Mouse (Mus musculus) mouse embryonic stem cell (cell line): ENCODE data around the gene Chd2.
"Not testable (repeated sequence)": the region's sequence is repeated elsewhere in the genome, so short reads cannot be mapped to it uniquely, and the experiment has no call there.

Source experiments
- in situ Hi-C, 2 experiments: fragments of 300-500 bp; cut with MboI; formaldehyde crosslinking; loops; 1 replicate in 1 of 2; 3 replicates in 1 of 2; pipeline ENCODE4 v1.14.3; 2019 to 2020; ENCODE audit warnings: low sequenced_read_pairs in 2 of 2, low pct_unique_long_range_greater_than_20kb in 1 of 2, mixed read lengths in 1 of 2; ENCODE audit not compliant: unreplicated experiment in 1 of 2

The Chd2 gene

GRCm38 (mm10) chr7:73531506-73532093 lies 10.0 kb downstream of the Chd2 start:
- in situ Hi-C loops = no loop called here

- in situ Hi-C loops = no loop called here
Measured at GRCm38 (mm10) chr7:73530846-73531245, 10.8 kb downstream of the Chd2 start.

GRCm38 (mm10) chr7:73530164-73530563 lies 11.5 kb downstream of the Chd2 start:
- in situ Hi-C loops = no loop called here

GRCm38 (mm10) chr7:73529261-73529660 lies 12.4 kb downstream of the Chd2 start:
- in situ Hi-C loops = loop anchor here in 1 of 2 experiments (5.0 kb wide), 1 partner anchor 93 kb away; no protein-coding TSS in a partner anchor

GRCm38 (mm10) chr7:73528377-73528894 lies 13.2 kb downstream of the Chd2 start:
- in situ Hi-C loops = loop anchor here in 1 of 2 experiments (5.0 kb wide), 1 partner anchor 94 kb away; no protein-coding TSS in a partner anchor

- in situ Hi-C loops = loop anchor here in 1 of 2 experiments (5.0 kb wide), 1 partner anchor 95 kb away; no protein-coding TSS in a partner anchor
Measured at GRCm38 (mm10) chr7:73527225-73527624, 14.4 kb downstream of the Chd2 start.

- in situ Hi-C loops = no loop called here
Measured at GRCm38 (mm10) chr7:73524454-73524952, 17.1 kb downstream of the Chd2 start.

GRCm38 (mm10) chr7:73523608-73524259 lies 17.9 kb downstream of the Chd2 start:
- in situ Hi-C loops = no loop called here

- in situ Hi-C loops = no loop called here
Measured at GRCm38 (mm10) chr7:73523183-73523582, 18.4 kb downstream of the Chd2 start.

- in situ Hi-C loops = no loop called here
Measured at GRCm38 (mm10) chr7:73521277-73522193, 20.1 kb downstream of the Chd2 start.

- in situ Hi-C loops = no loop called here
Measured at GRCm38 (mm10) chr7:73520231-73520630, 21.4 kb downstream of the Chd2 start.

GRCm38 (mm10) chr7:73519060-73519796 lies 22.4 kb downstream of the Chd2 start:
- in situ Hi-C loops = no loop called here

- in situ Hi-C loops = not testable (repeated sequence)
Measured at GRCm38 (mm10) chr7:73518373-73518980, 23.2 kb downstream of the Chd2 start.

GRCm38 (mm10) chr7:73517432-73518054 lies 24.1 kb downstream of the Chd2 start:
- in situ Hi-C loops = no loop called here

- in situ Hi-C loops = no loop called here
Measured at GRCm38 (mm10) chr7:73516820-73517219, 24.8 kb downstream of the Chd2 start.

- in situ Hi-C loops = no loop called here
Measured at GRCm38 (mm10) chr7:73514560-73514959, 27.1 kb downstream of the Chd2 start.

GRCm38 (mm10) chr7:73512422-73512821 lies 29.2 kb downstream of the Chd2 start:
- in situ Hi-C loops = no loop called here
